Mouse (Mus musculus) lung, adult 10 weeks (tissue): ENCODE results near the gene Cstf2t. TPM values are rescaled to one million over a fixed set of nuclear protein-coding genes. Genes with fewer than 3 reads are reported as not detected.

Experiments used
- polyA plus RNA-seq: library from polyadenylated mRNA; stranded (reverse); fragments of 350-450 nt; fragmentation: Illumina TruSeq; extraction: RNeasy Lipid Tissue Mini Kit (QIAGEN cat#74804); gene quantifications from one replicate; pipeline ENCODE4 v1.2.3, GENCODE M21; 2014; ENCODE audit warnings: low read depth, low replicate concordance; ENCODE audit not compliant: insufficient read depth

The Cstf2t gene
- polyA plus RNA-seq = 12.8 TPM

GRCm38 (mm10) chr19:31082662-31083429, at the start of gene Cstf2t:
TSS of gene Cstf2t (plus strand) at chr19:31082837.

